Mouse (Mus musculus) spleen, adult 2 months (tissue): Measurements from ENCODE around the gene Serpina16.

ENCODE experiments used
- CTCF ChIP-seq: fragments of 200-500 bp; IDR thresholded peaks from 2 replicates; pipeline ENCODE4 v1.5.1; 2011; ENCODE audit warnings: mild to moderate bottlenecking, inconsistent platforms; ENCODE audit not compliant: insufficient read depth, insufficient read length, insufficient replicate concordance; ENCODE audit errors: extremely low read depth
- POLR2A ChIP-seq: fragments of 200-500 bp; IDR thresholded peaks from 2 replicates; pipeline ENCODE4 v1.6.1; 2011; ENCODE audit warnings: low read depth, low read length, inconsistent platforms

GRCm38 (mm10) chr12:103670344-103670743 lies 5.6 kb downstream of the Serpina16 start:
- TF ChIP-seq CTCF (no peak), POLR2A (no peak)
